Mouse (Mus musculus) forebrain, embryonic 14.5 days (tissue): ENCODE results near the gene Palm. TPM values are rescaled to one million over a fixed set of nuclear protein-coding genes. Genes with fewer than 3 reads are reported as not detected.

ENCODE experiments used
- ATAC-seq: fragments of 200-750 bp; cut with Nextera tagmentation; 2 replicates; pipeline ENCODE4 v1.8.0; 2017; ENCODE audit warnings: mild to moderate bottlenecking, moderate library complexity
- DNase-seq: peaks from one replicate; pipeline ENCODE4 v3.0.0-alpha.2; 2015; ENCODE audit warnings: low spot score
- H3K27ac ChIP-seq: fragments of 300-500 bp; sonication (generic); 2 replicates; pipeline ENCODE4 v1.5.1; 2014; ENCODE audit warnings: low read depth, mild to moderate bottlenecking, control low read depth, low read length, moderate library complexity
- H3K27me3 ChIP-seq: fragments of 300-500 bp; sonication (generic); replicated peaks from 2 replicates; pipeline ENCODE4 v1.6.1; 2014; ENCODE audit warnings: low read length, control low read depth, mixed read lengths; ENCODE audit not compliant: control insufficient read depth, insufficient read depth
- H3K36me3 ChIP-seq: fragments of 300-500 bp; sonication (generic); 2 replicates; pipeline ENCODE4 v1.6.1; 2014; ENCODE audit warnings: low read length, control low read depth; ENCODE audit not compliant: control insufficient read depth, insufficient read depth
- H3K4me1 ChIP-seq: fragments of 300-500 bp; sonication (generic); 2 replicates; pipeline ENCODE4 v1.6.1; 2014; ENCODE audit warnings: antibody characterized with exemption, low read length, control low read depth; ENCODE audit not compliant: control insufficient read depth, insufficient read depth
- H3K4me2 ChIP-seq: fragments of 300-500 bp; sonication (generic); 2 replicates; pipeline ENCODE4 v1.6.1; 2014; ENCODE audit warnings: mild to moderate bottlenecking, control low read depth, low read length
- H3K4me3 ChIP-seq: fragments of 300-500 bp; sonication (generic); 2 replicates; pipeline ENCODE4 v1.5.1; 2014; ENCODE audit warnings: low read depth, low read length, control low read depth
- H3K9ac ChIP-seq: fragments of 300-500 bp; sonication (generic); 2 replicates; pipeline ENCODE4 v1.6.1; 2014; ENCODE audit warnings: mild to moderate bottlenecking, low read length, control low read depth, moderate library complexity
- H3K9me3 ChIP-seq: fragments of 300-500 bp; sonication (generic); replicated peaks from 2 replicates; pipeline ENCODE4 v1.6.1; 2016; ENCODE audit warnings: low read length, control low read depth, mixed read lengths; ENCODE audit not compliant: control insufficient read depth
- WGBS: fragments of 180-500 bp; shearing (Covaris S2); extraction: QIAGEN DNeasy Blood & Tissue Kit; methylation state at CpG from one replicate; pipeline ENCODE4 v1.1.7; 2014; 5-methylcytosine and 5-hydroxymethylcytosine counted together
- microRNA-seq: library from miRNA; unstranded; fragments of <30 nt; microRNA quantifications from one replicate; pipeline ENCODE4, GENCODE M21; 2016
- polyA plus RNA-seq: library from polyadenylated mRNA; unstranded; fragments of >200 nt; fragmentation: Nextera tagmentation; extraction: Ambion mirVana; gene quantifications from 2 replicates; pipeline ENCODE4 v1.2.1, GENCODE M21; 2014

The Palm gene
- polyA plus RNA-seq, 1 experiment from 2014 or later, result 182 TPM

- WGBS, result 80% methylated on average over 23 of the region's 23 CpGs
- no peak overlapping the region for H3K27ac ChIP-seq
- H3K9me3 ChIP-seq, result no peaks in the 10 kb centered on the region
- H3K9ac ChIP-seq, result no peak overlapping the region
- H3K36me3 ChIP-seq, result peaks cover 93% of the 10 kb centered on the region
- ATAC-seq (no peak), DNase-seq (no peak)
- no peak overlapping the region for H3K4me2 ChIP-seq
- H3K27me3 ChIP-seq, result no peaks in the 10 kb centered on the region
- no peak overlapping the region for H3K4me3 ChIP-seq
- peaks cover 20% of the 10 kb centered on the region for H3K4me1 ChIP-seq
Measured at GRCm38 (mm10) chr10:79862049-79862788, 68.8 kb downstream of the Palm start.

- DNase-seq, result no peak
- Histone ChIP-seq H3K4me3 (no peak overlapping the region), H3K4me1 (peaks cover 13% of the 10 kb centered on the region), H3K9me3 (no peaks in the 10 kb centered on the region), H3K27me3 (no peaks in the 10 kb centered on the region), H3K36me3 (peaks cover 90% of the 10 kb centered on the region), H3K27ac (no peak overlapping the region; the same call in 1 of the 2 replicates), H3K4me2 (no peak overlapping the region), H3K9ac (no peak overlapping the region)
- WGBS, result 73% methylated on average over 10 of the region's 10 CpGs
- ATAC-seq, result no peak
Measured at GRCm38 (mm10) chr10:79862925-79863324, 69.6 kb downstream of the Palm start.

- no peaks in the 10 kb centered on the region for H3K27me3 ChIP-seq
- no peaks in the 10 kb centered on the region for H3K9me3 ChIP-seq
- no peak overlapping the region for H3K4me3 ChIP-seq
- H3K4me1 ChIP-seq, result peaks cover 4% of the 10 kb centered on the region; the same call in 1 of the 2 replicates
- no peak overlapping the region for H3K4me2 ChIP-seq
- peak overlapping the region; percentile 25; the same call in 1 of the 2 replicates for H3K9ac ChIP-seq
- 63% methylated on average over 10 of the region's 10 CpGs for WGBS
- peak; percentile 45 for ATAC-seq
- H3K36me3 ChIP-seq, result peaks cover 87% of the 10 kb centered on the region
- peak overlapping the region; percentile 39; the same call in 1 of the 2 replicates for H3K27ac ChIP-seq
- no peak for DNase-seq
Measured at GRCm38 (mm10) chr10:79864351-79865188, 71.2 kb downstream of the Palm start.

GRCm38 (mm10) chr10:79865189-79865601 is 71.8 kb downstream of the Palm start:
- H3K36me3 ChIP-seq, result peaks cover 87% of the 10 kb centered on the region
- H3K4me3 ChIP-seq, result no peak overlapping the region
- H3K27me3 ChIP-seq, result no peaks in the 10 kb centered on the region

GRCm38 (mm10) chr10:79865801-79866295 is 72.5 kb downstream of the Palm start:
- H3K36me3 ChIP-seq, result peaks cover 84% of the 10 kb centered on the region
- peak overlapping the region; percentile 39; the same call in 1 of the 2 replicates for H3K27ac ChIP-seq
- no peak overlapping the region for H3K4me2 ChIP-seq
- no peaks in the 10 kb centered on the region for H3K9me3 ChIP-seq
- ATAC-seq, result no peak
- no peaks in the 10 kb centered on the region for H3K27me3 ChIP-seq
- H3K4me3 ChIP-seq, result no peak overlapping the region
- peaks cover 4% of the 10 kb centered on the region; the same call in 1 of the 2 replicates for H3K4me1 ChIP-seq
- WGBS, result 76% methylated on average over 19 of the region's 19 CpGs
- DNase-seq, result no peak
- H3K9ac ChIP-seq, result no peak overlapping the region

More at GRCm38 (mm10) chr10:79865189-79865601, 71.8 kb downstream of the Palm start:
- Histone ChIP-seq H3K27ac (peak overlapping the region; percentile 39; the same call in 1 of the 2 replicates), H3K9me3 (no peaks in the 10 kb centered on the region), H3K4me1 (peaks cover 4% of the 10 kb centered on the region; the same call in 1 of the 2 replicates), H3K9ac (peak overlapping the region; percentile 25; the same call in 1 of the 2 replicates), H3K4me2 (no peak overlapping the region)
- 77% methylated on average over 12 of the region's 12 CpGs for WGBS
- DNase-seq, result no peak
- peak; percentile 13; the same call in 1 of the 2 replicates for ATAC-seq

- no peak for ATAC-seq
- H3K9ac ChIP-seq, result no peak overlapping the region
Measured at GRCm38 (mm10) chr10:79866601-79867000, 73.2 kb downstream of the Palm start.

More at GRCm38 (mm10) chr10:79866601-79867000, 73.2 kb downstream of the Palm start:
- Histone ChIP-seq H3K4me3 (no peak overlapping the region), H3K27me3 (no peaks in the 10 kb centered on the region), H3K9me3 (no peaks in the 10 kb centered on the region), H3K4me1 (peaks cover 4% of the 10 kb centered on the region), H3K27ac (0 out of 2 replicates have a peak overlapping the region, but pooled peaks have one; percentile 4), H3K4me2 (no peak overlapping the region), H3K36me3 (peaks cover 84% of the 10 kb centered on the region)
- DNase-seq, result no peak
- WGBS, result 83% methylated on average over 11 of the region's 11 CpGs

Small RNA genes lying within 50 kb of the gene (microRNA-seq; reads per million reads assigned to microRNA genes)
- not detected for gene Mir6910

Other genes with a start within 250 kb of the Palm start
- 35.3 and 43.7 TPM in 2 replicates for gene Mier2, start 238.4 kb upstream of the Palm start, polyA plus RNA-seq
- gene Theg, start 206.2 kb upstream of the Palm start, polyA plus RNA-seq, result not detected in 2 replicates
- 0.46 and 0.52 TPM in 2 replicates for gene C2cd4c, start 179.5 kb upstream of the Palm start, polyA plus RNA-seq
- gene Shc2, start 155.7 kb upstream of the Palm start, polyA plus RNA-seq, result 5.9 and 6.5 TPM in 2 replicates
- gene Odf3l2, start 147.8 kb upstream of the Palm start, polyA plus RNA-seq, result 0.14 and 0.17 TPM in 2 replicates
- gene Madcam1, start 129.0 kb upstream of the Palm start, polyA plus RNA-seq, result 1.1 and 1.2 TPM in 2 replicates
- gene Tpgs1, start 124.2 kb upstream of the Palm start, polyA plus RNA-seq, result 101 and 105 TPM in 2 replicates
- gene Cdc34, start 111.4 kb upstream of the Palm start, polyA plus RNA-seq, result 76.0 and 76.9 TPM in 2 replicates
- 1.4 and 1.5 TPM in 2 replicates for gene Gzmm, start 104.6 kb upstream of the Palm start, polyA plus RNA-seq
- gene Bsg, start 89.1 kb upstream of the Palm start, polyA plus RNA-seq, result 725 and 788 TPM in 2 replicates
- 0.32 and 0.56 TPM in 2 replicates for gene Hcn2, start 76.9 kb upstream of the Palm start, polyA plus RNA-seq
- gene Polrmt, start 47.0 kb upstream of the Palm start, polyA plus RNA-seq, result 32.1 and 33.4 TPM in 2 replicates
- 0.28 and 0.38 TPM in 2 replicates for gene Fgf22, start 38.5 kb upstream of the Palm start, polyA plus RNA-seq
- gene Rnf126, start 26.6 kb upstream of the Palm start, polyA plus RNA-seq, result 60.6 and 75.7 TPM in 2 replicates
- gene Fstl3, start 16.3 kb upstream of the Palm start, polyA plus RNA-seq, result 0.58 and 0.96 TPM in 2 replicates
- 0.37 TPM in 1 of 2 replicates, not detected in the other for gene Prss57, start 2.6 kb upstream of the Palm start, polyA plus RNA-seq
- gene Misp, start 27.4 kb downstream of the Palm start, polyA plus RNA-seq, result 0.41 and 0.51 TPM in 2 replicates
- 98.2 and 109 TPM in 2 replicates for gene Ptbp1, start 60.9 kb downstream of the Palm start, polyA plus RNA-seq
- 16.9 and 17.1 TPM in 2 replicates for gene Prtn3, start 80.9 kb downstream of the Palm start, polyA plus RNA-seq
- gene Plppr3, start 81.1 kb downstream of the Palm start, polyA plus RNA-seq, result 224 and 298 TPM in 2 replicates
- gene Elane, start 92.7 kb downstream of the Palm start, polyA plus RNA-seq, result 0.36 TPM in 1 of 2 replicates, not detected in the other
- not detected in 2 replicates for gene Cfd, start 97.3 kb downstream of the Palm start, polyA plus RNA-seq
- gene Med16, start 115.4 kb downstream of the Palm start, polyA plus RNA-seq, result 40.5 and 47.6 TPM in 2 replicates
- gene Gm26602, start 117.3 kb downstream of the Palm start, polyA plus RNA-seq, result 6.0 and 21.9 TPM in 2 replicates
- gene Kiss1r, start 123.4 kb downstream of the Palm start, polyA plus RNA-seq, result 1.6 and 1.8 TPM in 2 replicates
- 175 and 197 TPM in 2 replicates for gene R3hdm4, start 127.6 kb downstream of the Palm start, polyA plus RNA-seq
- gene Arid3a, start 133.5 kb downstream of the Palm start, polyA plus RNA-seq, result 1.1 and 2.3 TPM in 2 replicates
- gene Wdr18, start 166.6 kb downstream of the Palm start, polyA plus RNA-seq, result 96.4 and 101 TPM in 2 replicates
- 0.23 and 0.40 TPM in 2 replicates for gene Grin3b, start 177.1 kb downstream of the Palm start, polyA plus RNA-seq
- gene Tmem259, start 190.8 kb downstream of the Palm start, polyA plus RNA-seq, result 10.5 and 13.4 TPM in 2 replicates
- gene Cnn2, start 195.0 kb downstream of the Palm start, polyA plus RNA-seq, result 33.2 and 40.0 TPM in 2 replicates
- 2.1 and 3.1 TPM in 2 replicates for gene Abca7, start 202.9 kb downstream of the Palm start, polyA plus RNA-seq
- 1.1 and 1.5 TPM in 2 replicates for gene Arhgap45, start 223.1 kb downstream of the Palm start, polyA plus RNA-seq
- gene Polr2e, start 246.2 kb downstream of the Palm start, polyA plus RNA-seq, result 205 and 219 TPM in 2 replicates